Mouse (Mus musculus) liver, embryonic 14.5 days (tissue): ENCODE measurements around the gene Apoc3.

Experiments used
- CTCF ChIP-seq: IDR thresholded peaks from 2 replicates; pipeline ENCODE4 v1.5.1; 2016; ENCODE audit warnings: antibody characterized with exemption, low read depth, control low read depth
- EP300 ChIP-seq: IDR thresholded peaks from 2 replicates; pipeline ENCODE4 v1.6.1; 2016; ENCODE audit warnings: antibody characterized with exemption, low read depth

DNA sequence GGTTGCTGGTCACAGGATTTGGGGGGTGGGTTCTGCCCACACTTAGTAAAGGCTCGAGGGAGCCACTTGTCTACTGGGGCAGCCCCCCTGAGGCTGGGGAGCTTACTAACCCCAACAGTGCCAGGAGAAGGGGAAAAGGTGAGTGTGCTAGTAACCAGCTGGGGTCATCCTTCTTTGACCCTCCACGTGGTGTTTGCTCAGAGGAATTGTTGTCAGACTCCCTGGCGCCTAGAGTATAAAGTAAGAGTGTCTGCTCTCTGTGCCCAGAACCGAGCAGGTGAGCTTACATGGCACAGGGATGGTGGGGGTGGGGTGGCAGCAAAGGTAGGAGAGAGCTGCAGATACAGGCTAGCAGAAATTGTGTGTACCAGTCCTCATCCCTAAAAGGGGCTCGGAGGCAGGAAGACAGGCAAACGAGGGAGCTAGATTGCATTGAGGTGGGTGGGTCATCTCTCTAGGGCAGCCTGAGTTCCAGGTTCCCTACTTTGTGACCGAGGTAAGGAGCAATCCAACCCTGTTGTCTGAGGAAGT is 33.0 kb upstream of the Apoc3 start, which contains the start of gene Apoa5:
- no peak for TF ChIP-seq EP300
- no peak for TF ChIP-seq CTCF
